Mouse (Mus musculus) CH12.LX (cell line): ENCODE data around the gene Gm10477. TPM values are rescaled to one million over a fixed set of nuclear protein-coding genes. Genes with fewer than 3 reads are reported as not detected.
A peak's percentile ranks its signal among the peaks of the same experiment; 100 is the strongest.

ENCODE experiments used
- DNase-seq: peaks from one replicate; pipeline ENCODE4 v3.0.0-alpha.2; 2013; ENCODE audit errors: extremely low read depth
- H3K27ac ChIP-seq: 2 replicates; pipeline ENCODE4 v1.5.1; 2012; ENCODE audit warnings: low read depth, mild to moderate bottlenecking, control low read depth, moderate library complexity; ENCODE audit not compliant: insufficient read depth
- H3K27me3 ChIP-seq: replicated peaks from 2 replicates; pipeline ENCODE3; 2012; ENCODE audit warnings: inconsistent platforms
- H3K36me3 ChIP-seq, 2 experiments: replicated peaks in 1 of 2; 2 replicates each; pipeline versions ENCODE3 to v1.6.1; 2012; ENCODE audit warnings: inconsistent platforms in 1 of 2, low read length in 1 of 2, mild to moderate bottlenecking in 1 of 2, mixed read lengths in 1 of 2, moderate library complexity in 1 of 2; ENCODE audit not compliant: control insufficient read depth in 1 of 2, insufficient read depth in 1 of 2
- H3K4me1 ChIP-seq, 2 experiments: 2 replicates each; pipeline ENCODE4 v1.6.1; 2012; ENCODE audit warnings: inconsistent platforms in 1 of 2, moderate library complexity in 1 of 2; ENCODE audit not compliant: insufficient read depth in 2 of 2, control insufficient read depth in 1 of 2
- H3K4me2 ChIP-seq: 2 replicates; pipeline ENCODE4 v1.6.1; 2012; ENCODE audit warnings: low read depth, mild to moderate bottlenecking, control low read depth; ENCODE audit not compliant: poor library complexity, insufficient read depth, severe bottlenecking
- H3K4me3 ChIP-seq, 3 experiments: fragments of 150-350 bp in 1 of 3; sonication (generic) in 1 of 3; replicated peaks in 1 of 3; 2 replicates each; pipeline versions ENCODE3 to v1.5.1; 2011 to 2012; ENCODE audit warnings: low read depth in 2 of 3, low read length in 2 of 3, mild to moderate bottlenecking in 2 of 3, moderate library complexity in 2 of 3, control low read depth in 1 of 3, improper control_type of control experiment in 1 of 3, inconsistent platforms in 1 of 3, mixed read lengths in 1 of 3; ENCODE audit not compliant: poor library complexity in 1 of 3
- H3K79me2 ChIP-seq: replicated peaks from 2 replicates; pipeline ENCODE4 v1.6.1; 2012; ENCODE audit warnings: mild to moderate bottlenecking, moderate library complexity; ENCODE audit not compliant: control insufficient read depth, poor library complexity, insufficient read depth, severe bottlenecking; ENCODE audit errors: extremely low read depth
- H3K9ac ChIP-seq: 2 replicates; pipeline ENCODE4 v1.6.1; 2012; ENCODE audit warnings: low read depth, mild to moderate bottlenecking, control low read depth, moderate library complexity; ENCODE audit not compliant: insufficient read depth
- H3K9me3 ChIP-seq: replicated peaks from 2 replicates; pipeline ENCODE3; 2012; ENCODE audit warnings: low read length, inconsistent platforms, mixed read lengths
- BHLHE40 ChIP-seq: IDR thresholded peaks from 2 replicates; pipeline ENCODE4 v1.6.1; 2011; ENCODE audit warnings: mild to moderate bottlenecking, low read depth, low read length, improper control_type of control experiment
- CHD1 ChIP-seq: IDR thresholded peaks from 2 replicates; pipeline ENCODE4 v1.6.1; 2012; ENCODE audit warnings: low read depth, low read length, improper control_type of control experiment, inconsistent platforms
- CTCF ChIP-seq, 2 experiments: IDR thresholded peaks in 1 of 2; conservative IDR thresholded peaks in 1 of 2; 2 replicates each; pipeline ENCODE4 v1.5.1; 2011 to 2012; ENCODE audit warnings: low read depth in 2 of 2, low read length in 2 of 2, improper control_type of control experiment in 1 of 2, inconsistent platforms in 1 of 2, mild to moderate bottlenecking in 1 of 2, moderate library complexity in 1 of 2
- EP300 ChIP-seq: IDR thresholded peaks from 2 replicates; pipeline ENCODE4 v1.6.1; 2011; ENCODE audit warnings: low read length, improper control_type of control experiment
- GABPA ChIP-seq: IDR thresholded peaks from 2 replicates; pipeline ENCODE4 v1.6.1; 2012; ENCODE audit warnings: low read depth, low read length, improper control_type of control experiment, inconsistent platforms; ENCODE audit not compliant: insufficient replicate concordance
- HCFC1 ChIP-seq: IDR thresholded peaks from 2 replicates; pipeline ENCODE4 v1.6.1; 2012; ENCODE audit warnings: low read depth, mild to moderate bottlenecking, inconsistent platforms, low read length, improper control_type of control experiment
- KAT2A ChIP-seq: IDR thresholded peaks from 2 replicates; pipeline ENCODE4 v1.6.1; 2012; ENCODE audit warnings: low read length, improper control_type of control experiment, inconsistent platforms; ENCODE audit not compliant: insufficient replicate concordance
- MAX ChIP-seq: IDR thresholded peaks from 2 replicates; pipeline ENCODE4 v1.6.1; 2011; ENCODE audit warnings: low read length, improper control_type of control experiment
- MAZ ChIP-seq: IDR thresholded peaks from 2 replicates; pipeline ENCODE4 v1.6.1; 2012; ENCODE audit warnings: low read depth, mild to moderate bottlenecking, inconsistent platforms, low read length, improper control_type of control experiment, moderate library complexity
- MXI1 ChIP-seq: IDR thresholded peaks from 2 replicates; pipeline ENCODE4 v1.6.1; 2011; ENCODE audit warnings: mild to moderate bottlenecking, low read depth, low read length, improper control_type of control experiment
- POLR2A ChIP-seq: IDR thresholded peaks from 2 replicates; pipeline ENCODE4 v1.6.1; 2011; ENCODE audit warnings: low read depth, mild to moderate bottlenecking, improper control_type of control experiment, low read length
- RAD21 ChIP-seq: IDR thresholded peaks from 2 replicates; pipeline ENCODE4 v1.6.1; 2011; ENCODE audit warnings: low read depth, mild to moderate bottlenecking, low read length, improper control_type of control experiment, moderate library complexity
- SMC3 ChIP-seq: IDR thresholded peaks from 2 replicates; pipeline ENCODE4 v1.6.1; 2011; ENCODE audit warnings: low read depth, low read length, improper control_type of control experiment
- TCF12 ChIP-seq: IDR thresholded peaks from 2 replicates; pipeline ENCODE4 v1.6.1; 2014; ENCODE audit warnings: low read depth, mild to moderate bottlenecking, inconsistent platforms, low read length, improper control_type of control experiment
- UBTF ChIP-seq: IDR thresholded peaks from 2 replicates; pipeline ENCODE4 v1.6.1; 2012; ENCODE audit warnings: low read depth, mild to moderate bottlenecking, inconsistent platforms, low read length, improper control_type of control experiment, moderate library complexity
- ZKSCAN1 ChIP-seq: IDR thresholded peaks from 2 replicates; pipeline ENCODE4 v1.6.1; 2012; ENCODE audit warnings: low read depth, inconsistent platforms, low read length, improper control_type of control experiment, borderline replicate concordance
- ZNF384 ChIP-seq: IDR thresholded peaks from 2 replicates; pipeline ENCODE4 v1.6.1; 2012; ENCODE audit warnings: low read depth, low read length, improper control_type of control experiment, inconsistent platforms
- dilution Hi-C: fragments of 300-500 bp; cut with MboI; formaldehyde crosslinking; loops from 2 replicates; pipeline ENCODE4 v1.14.3; 2020; ENCODE audit warnings: low sequenced_read_pairs; ENCODE audit not compliant: extremely low pct_unique_long_range_greater_than_20kb, extremely low pct_ligation_motif_present
- in situ Hi-C: fragments of 300-500 bp; cut with MboI; formaldehyde crosslinking; loops from 3 replicates; pipeline ENCODE4 v1.14.3; 2019; ENCODE audit warnings: low sequenced_read_pairs, low pct_ligation_motif_present, low pct_unique_long_range_greater_than_20kb, mixed read lengths
- polyA plus RNA-seq: library from polyadenylated mRNA; unstranded; fragments of >175 nt; gene quantifications from 2 replicates; pipeline ENCODE4 v1.2.1, GENCODE M21; 2012; ENCODE audit warnings: low read depth; ENCODE audit not compliant: insufficient read length
- total RNA-seq, 2 experiments: library from RNA; depleted of rRNA; stranded (reverse); fragments of 300-350 nt in 1 of 2; fragments of >200 nt in 1 of 2; gene quantifications; 2 replicates each; pipeline ENCODE4 v1.2.3; 2012 to 2014

The Gm10477 gene
- total and polyA plus RNA-seq, 3 experiments: not detected

DNA sequence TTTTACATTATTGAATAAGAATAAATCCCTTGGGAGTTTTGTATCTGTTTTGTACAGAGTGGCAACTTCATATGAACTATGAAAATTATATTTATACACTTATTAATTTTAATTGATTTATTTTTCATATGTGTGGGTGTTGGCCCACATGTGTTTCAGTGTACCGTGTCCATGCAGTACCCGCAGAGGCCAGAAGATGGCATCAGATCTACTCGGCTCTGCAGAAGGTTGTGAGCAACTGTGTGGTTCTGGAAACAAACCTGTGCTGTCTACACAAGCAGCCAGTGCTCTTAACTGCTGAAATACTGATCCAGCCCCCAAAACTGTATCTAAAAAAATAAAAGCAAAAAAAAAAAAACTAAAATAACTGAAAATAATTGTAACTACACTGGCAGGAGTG, 6.7 kb downstream of the Gm10477 start:
- Histone ChIP-seq H3K4me3 (no peak overlapping the region), H3K4me1 (no peaks in the 10 kb centered on the region), H3K36me3 (no peaks in the 10 kb centered on the region), H3K27ac (no peak overlapping the region), H3K79me2 (no peaks in the 10 kb centered on the region)
- dilution Hi-C loops: no loop called here
- in situ Hi-C loops: loop anchor here (25.0 kb wide), 1 partner anchor 231 kb away; no protein-coding TSS in a partner anchor
- TF ChIP-seq SMC3 (peak; percentile 50), CHD1 (no peak), CTCF (conservative IDR thresholded peaks at IDR 0.05 in 1 of 2, IDR thresholded peaks at IDR 0.05 in 1 of 2; ENCODE audit: low read depth in 2 of 2, low read length in 2 of 2) (peak; percentile 30 to 61; a peak in 3 of 4 replicates), RAD21 (peak; percentile 41)
- TF ChIP-seq, all 38 proteins: peak for 3
- no peak overlapping the region for H3K4me2 ChIP-seq
- no peak overlapping the region for H3K9ac ChIP-seq
- DNase-seq: peak; percentile 57
- H3K9me3 ChIP-seq: no peaks in the 10 kb centered on the region
- H3K27me3 ChIP-seq: no peaks in the 10 kb centered on the region

DNA sequence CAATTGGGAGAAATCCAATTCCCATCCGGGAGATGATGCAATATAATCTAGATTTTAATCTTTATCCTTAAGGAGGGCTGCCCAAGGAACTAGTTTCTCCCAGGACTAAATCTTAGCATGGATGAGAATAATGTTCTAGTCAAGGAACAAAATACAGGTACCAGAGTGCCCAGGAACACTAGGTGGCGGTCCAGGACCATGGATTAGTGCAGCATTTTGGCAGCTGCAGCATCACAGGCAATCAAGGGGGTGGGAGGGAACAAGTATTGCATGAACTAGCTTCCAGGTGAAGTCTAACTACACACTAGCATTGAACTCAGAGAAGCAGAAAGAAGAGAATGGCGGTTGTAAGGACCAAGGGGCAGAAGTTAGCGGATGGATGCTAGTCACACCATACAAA, 12.6 kb downstream of the Gm10477 start:
- peak; percentile 19 for DNase-seq

DNA sequence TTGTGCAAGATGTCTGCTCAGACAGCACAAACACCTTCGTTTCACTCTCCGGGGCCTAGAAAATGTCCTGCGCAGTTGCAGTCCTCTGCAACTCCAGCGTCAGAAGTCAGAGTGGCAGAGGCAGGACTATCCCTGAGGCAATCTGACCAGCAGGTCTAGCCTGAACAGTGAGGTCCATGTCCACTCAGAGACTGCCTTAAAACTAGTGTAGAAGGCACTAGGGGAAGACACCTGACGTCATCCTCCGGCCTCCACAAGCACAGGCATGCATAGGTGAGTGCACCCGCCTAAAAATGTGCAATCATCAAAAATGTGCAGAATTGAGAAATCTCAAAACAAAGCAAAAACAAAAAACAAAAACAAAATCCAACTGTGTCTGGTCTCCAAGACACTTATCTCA, 25.0 kb downstream of the Gm10477 start, which contains the start of gene Gm648:
Gene Gm648 (minus strand): TSS at position 101 of the 400 bp plus-strand sequence.
- dilution Hi-C loops (no loop called here), in situ Hi-C loops (loop anchor here (25.0 kb wide), 1 partner anchor 213 kb away; no protein-coding TSS in a partner anchor)
- no peak within 1 kb of the TSS for H3K9ac ChIP-seq

More for the DNA sequence above, 12.6 kb downstream of the Gm10477 start:
- in situ Hi-C loops: loop anchor here (25.0 kb wide), 1 partner anchor 225 kb away; no protein-coding TSS in a partner anchor
- H3K79me2 ChIP-seq: no peaks in the 10 kb centered on the region
- no peaks in the 10 kb centered on the region for H3K27me3 ChIP-seq
- H3K4me1 ChIP-seq: no peaks in the 10 kb centered on the region
- no peak overlapping the region for H3K27ac ChIP-seq
- no peaks in the 10 kb centered on the region for H3K9me3 ChIP-seq
- TF ChIP-seq GABPA (no peak), RAD21 (peak; percentile 68), BHLHE40 (no peak), CTCF (conservative IDR thresholded peaks at IDR 0.05 in 1 of 2, IDR thresholded peaks at IDR 0.05 in 1 of 2; ENCODE audit: low read depth in 2 of 2, low read length in 2 of 2) (peak in 1 of 2 experiments; percentile 65; a peak in 2 of 4 replicates), MXI1 (no peak), EP300 (no peak), KAT2A (no peak), SMC3 (peak; percentile 35), TCF12 (no peak)
- H3K36me3 ChIP-seq: no peaks in the 10 kb centered on the region
- H3K9ac ChIP-seq: no peak overlapping the region
- dilution Hi-C loops: no loop called here
- H3K4me2 ChIP-seq: no peak overlapping the region
- no peak overlapping the region for H3K4me3 ChIP-seq

More for the DNA sequence above, 25.0 kb downstream of the Gm10477 start, which contains the start of gene Gm648:
- Histone ChIP-seq H3K4me1 (no peaks in the 10 kb centered on the region), H3K9me3 (no peaks in the 10 kb centered on the region), H3K36me3 (no peaks in the 10 kb centered on the region), H3K4me3 (no peak within 1 kb of the TSS), H3K27me3 (no peaks in the 10 kb centered on the region), H3K27ac (no peak within 1 kb of the TSS), H3K4me2 (no peak within 1 kb of the TSS), H3K79me2 (no peaks in the 10 kb centered on the region)
- no peak for DNase-seq
- TF ChIP-seq MAX (no peak), POLR2A (no peak), EP300 (no peak), KAT2A (no peak), ZNF384 (no peak), CHD1 (no peak), MAZ (no peak), ZKSCAN1 (no peak), HCFC1 (no peak), RAD21 (no peak), UBTF (no peak)
